Mouse (Mus musculus): Measurements from ENCODE around the gene Cdc14a.
A peak's percentile ranks its signal among the peaks of the same experiment; 100 is the strongest.
"Not testable (repeated sequence)": the region's sequence is repeated elsewhere in the genome, so short reads cannot be mapped to it uniquely, and the experiment has no call there.

The Cdc14a gene

GRCm38 (mm10) chr3:116366125-116366524, 57.7 kb downstream of the Cdc14a start:
- DNase-seq: no peak

DNA sequence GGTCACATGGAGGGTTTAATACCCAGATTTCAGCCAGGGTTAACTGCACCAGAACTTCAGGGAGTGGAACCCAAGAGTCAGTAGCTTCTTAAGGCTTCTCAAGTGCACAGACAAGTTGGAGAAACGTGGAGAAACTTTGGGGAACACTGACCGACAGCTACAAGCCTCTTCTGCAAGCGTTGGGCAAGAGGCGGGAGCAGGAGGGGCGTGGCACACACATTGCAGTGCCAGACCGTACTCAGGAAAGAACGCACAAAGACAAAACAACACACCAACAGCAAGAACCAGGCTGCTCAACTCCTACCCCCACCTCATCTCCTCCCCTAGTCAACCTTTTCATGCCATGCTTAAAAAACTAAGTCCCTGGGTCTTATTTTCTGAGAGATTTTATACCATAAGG, 61.9 kb downstream of the Cdc14a start:
- no peak for DNase-seq

DNA sequence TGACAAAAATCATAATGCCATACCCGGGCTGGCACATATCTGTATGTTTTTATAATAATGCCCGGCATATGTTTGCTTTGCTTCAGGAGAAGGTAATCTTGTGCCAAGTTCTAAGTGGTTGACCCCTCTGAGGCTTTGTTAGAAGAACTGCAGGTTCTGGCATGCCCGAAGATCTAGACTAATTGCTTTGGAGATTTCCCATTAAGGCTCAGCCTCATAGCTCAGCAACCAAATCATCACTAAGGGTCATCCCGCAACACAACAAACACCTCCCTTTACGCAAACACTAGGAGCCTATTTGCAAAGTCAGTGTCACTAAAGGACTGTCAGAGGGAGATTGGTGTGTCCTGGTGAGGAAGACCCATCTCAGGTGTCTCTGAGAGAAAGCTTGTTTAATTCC, 62.7 kb downstream of the Cdc14a start:
- DNase-seq: no peak

GRCm38 (mm10) chr3:116357866-116358265, 66.0 kb downstream of the Cdc14a start:
- DNase-seq: no peak

DNA sequence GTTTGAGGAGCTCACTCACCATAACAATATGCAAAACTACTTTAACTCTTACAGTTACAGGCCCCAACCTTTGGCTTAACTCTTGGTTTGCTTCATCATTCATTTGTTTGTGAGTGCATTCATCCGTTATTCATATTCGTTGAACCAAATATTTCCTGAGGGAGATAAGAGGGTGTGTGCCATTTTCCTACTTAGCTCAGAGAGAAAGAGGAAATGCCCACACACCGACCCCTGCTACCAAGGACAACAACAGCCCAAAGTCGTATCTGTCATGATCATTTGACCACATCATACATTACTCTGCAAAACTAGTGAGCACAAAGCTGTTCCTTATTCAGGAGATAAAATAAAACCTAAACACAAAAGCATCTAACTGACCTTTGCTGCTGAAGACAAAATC, 66.7 kb downstream of the Cdc14a start:
- DNase-seq: no peak

DNA sequence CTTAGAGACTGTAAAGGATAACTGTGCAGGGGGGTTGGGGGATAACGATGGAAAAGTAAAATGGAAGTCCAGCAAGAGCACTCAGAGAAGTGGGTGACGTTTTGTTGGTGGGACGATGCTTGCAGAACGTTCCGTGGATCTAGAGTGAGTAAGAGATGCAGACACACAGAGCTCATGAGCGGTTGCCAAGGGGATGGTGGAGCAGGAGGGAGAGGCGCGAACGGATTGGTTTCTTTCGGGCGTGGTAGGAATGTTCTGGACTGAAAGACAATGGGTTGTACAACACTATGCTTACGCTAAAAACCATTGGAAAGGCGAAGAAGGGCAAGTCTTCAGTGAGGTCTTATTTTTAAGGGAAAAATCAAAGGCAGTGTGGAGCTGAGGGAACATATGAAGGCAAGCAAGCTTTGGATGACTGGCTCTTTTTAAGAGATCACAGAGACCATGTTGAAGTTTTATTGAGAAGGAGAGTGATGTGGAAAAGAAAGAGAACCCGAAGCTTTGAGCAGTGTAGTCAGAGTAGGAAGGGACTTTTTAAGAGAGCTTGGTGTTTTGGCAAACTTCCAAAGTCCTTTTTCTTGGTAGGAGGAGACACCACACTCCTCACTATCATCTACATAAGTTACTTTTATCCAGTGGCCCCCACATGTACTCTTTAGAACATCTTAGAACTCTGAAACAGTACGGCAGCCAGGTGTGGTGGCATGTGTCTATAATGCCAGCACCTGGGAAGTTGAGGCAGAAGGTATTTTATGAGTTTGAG, 68.6 kb downstream of the Cdc14a start:
- no peak for DNase-seq

- DNase-seq: no peak
Measured at GRCm38 (mm10) chr3:116352486-116352885, 71.3 kb downstream of the Cdc14a start.

DNA sequence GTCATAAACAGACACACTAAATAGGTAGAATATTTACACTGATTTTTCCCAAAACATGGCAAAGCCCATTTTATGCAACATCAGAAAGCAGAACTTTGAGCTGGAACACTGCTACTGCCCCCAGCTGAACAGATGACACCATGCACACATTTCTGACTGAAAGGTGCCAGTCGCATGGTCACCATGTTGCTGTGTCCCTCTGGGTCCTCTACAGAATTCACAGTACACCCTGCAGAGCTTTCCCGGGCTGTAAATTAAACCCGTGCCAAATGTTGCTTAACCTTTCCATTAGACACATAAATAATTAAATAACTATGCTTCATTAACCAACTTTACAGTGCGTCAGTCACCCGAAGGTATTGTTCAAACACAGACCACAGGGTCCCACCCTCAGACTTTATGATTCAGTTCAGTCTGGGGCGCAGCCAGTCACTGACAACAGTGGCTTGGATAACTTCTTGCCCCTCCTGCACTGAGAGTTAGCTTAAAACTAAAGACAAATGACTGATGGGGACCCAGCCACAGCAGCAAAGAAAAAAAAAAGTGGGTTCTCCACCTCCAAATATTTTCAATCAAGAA, 73.4 kb downstream of the Cdc14a start:
- no peak for DNase-seq

DNA sequence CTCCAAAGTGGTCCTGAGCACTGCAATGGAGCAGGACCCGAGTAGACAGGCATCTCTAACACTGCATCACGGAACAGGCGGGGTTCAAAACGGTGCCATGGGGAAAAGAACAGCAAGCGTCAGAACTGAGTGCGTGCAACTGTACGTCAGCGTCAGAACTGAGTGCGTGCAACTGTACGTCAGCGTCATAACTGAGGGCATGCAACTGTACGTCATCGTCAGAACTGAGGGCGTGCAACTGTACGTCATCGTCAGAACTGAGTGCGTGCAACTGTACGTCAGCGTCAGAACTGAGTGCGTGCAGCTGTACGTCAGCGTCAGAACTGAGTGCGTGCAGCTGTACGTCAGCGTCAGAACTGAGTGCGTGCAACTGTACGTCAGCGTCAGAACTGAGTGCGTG, 76.3 kb downstream of the Cdc14a start:
- DNase-seq: not testable (repeated sequence)

- DNase-seq: no peak
Measured at GRCm38 (mm10) chr3:116345245-116345644, 78.6 kb downstream of the Cdc14a start.

GRCm38 (mm10) chr3:116342251-116342650, 81.6 kb downstream of the Cdc14a start:
- DNase-seq: no peak

- DNase-seq: peak; percentile 57
Measured at GRCm38 (mm10) chr3:116340950-116341624, 82.7 kb downstream of the Cdc14a start.

GRCm38 (mm10) chr3:116340281-116340680, 83.6 kb downstream of the Cdc14a start:
- no peak for DNase-seq

DNA sequence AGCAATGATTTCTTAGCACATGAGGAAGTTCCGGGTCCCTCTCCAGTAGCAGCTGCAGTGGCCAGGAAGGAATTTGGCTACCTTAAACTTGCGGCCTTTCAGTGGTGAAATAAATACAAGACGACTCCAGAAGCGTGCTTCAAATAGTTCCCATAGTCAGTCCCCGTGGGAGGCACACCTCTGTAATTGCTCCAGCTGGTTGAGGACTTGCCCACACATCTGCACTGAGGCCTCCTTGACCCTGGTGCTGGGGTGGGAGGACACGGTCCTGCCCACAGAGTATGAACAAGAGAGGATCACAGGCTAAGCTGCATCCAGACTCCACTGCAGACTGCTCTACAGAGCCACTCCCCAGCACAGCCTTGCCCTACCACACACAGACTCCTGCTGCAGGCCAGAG, 85.2 kb downstream of the Cdc14a start:
- no peak for DNase-seq

GRCm38 (mm10) chr3:116337840-116338239, 86.0 kb downstream of the Cdc14a start:
- DNase-seq: no peak

DNA sequence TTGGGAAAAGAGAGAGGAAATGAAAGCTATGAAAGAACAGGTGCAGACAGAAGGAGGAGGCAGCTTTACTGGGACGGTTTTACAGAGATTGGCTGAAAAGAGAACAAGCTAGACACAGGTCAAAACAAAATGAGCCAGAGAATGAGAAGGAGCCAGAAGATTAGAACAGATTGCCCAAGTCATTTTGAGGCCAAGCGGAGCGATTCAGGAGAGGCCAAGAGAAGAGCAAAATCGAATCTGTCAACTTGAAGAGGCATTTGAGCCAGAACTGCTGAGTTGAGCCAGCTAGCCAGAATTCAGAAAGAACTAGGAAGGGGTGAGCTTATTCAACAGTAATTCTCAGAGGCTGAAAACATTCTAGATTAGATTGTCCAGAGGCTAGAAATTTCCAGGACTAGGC, 88.8 kb downstream of the Cdc14a start:
- DNase-seq: no peak

- DNase-seq: no peak
Measured at GRCm38 (mm10) chr3:116333711-116334110, 90.1 kb downstream of the Cdc14a start.

GRCm38 (mm10) chr3:116333229-116333628, 90.6 kb downstream of the Cdc14a start:
- no peak for DNase-seq

DNA sequence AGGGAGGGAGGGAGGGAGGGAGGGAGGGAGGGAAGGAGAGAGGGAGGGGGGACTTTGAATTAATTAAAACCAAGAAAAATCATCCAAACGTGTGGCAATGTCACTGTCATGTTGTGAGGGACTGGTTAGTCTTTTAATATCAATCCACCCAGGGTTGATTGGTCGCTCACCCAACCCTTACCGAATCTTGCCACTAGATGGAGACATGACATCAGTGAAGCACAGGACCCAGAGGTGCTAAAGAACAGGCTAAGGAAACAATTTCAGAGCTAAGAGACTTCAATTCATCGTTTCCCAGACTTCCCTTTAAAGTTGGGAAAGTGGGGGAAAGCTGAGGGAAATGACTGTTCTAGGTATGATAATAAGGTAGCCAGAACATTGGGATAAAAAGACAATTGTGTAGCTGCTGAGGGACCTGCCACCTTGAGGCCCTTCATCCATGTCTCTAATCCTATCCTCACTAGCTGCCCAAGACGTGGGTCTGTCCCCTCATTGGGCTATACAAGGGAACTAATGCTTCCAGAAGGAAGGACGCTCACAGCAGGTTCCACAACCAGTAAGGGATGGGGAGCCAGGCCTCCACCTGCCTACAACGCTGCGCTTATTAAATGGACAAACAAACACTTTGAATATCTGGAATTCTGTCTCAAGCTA, 91.9 kb downstream of the Cdc14a start:
- DNase-seq: peak; percentile 59

GRCm38 (mm10) chr3:116329976-116330375, 93.9 kb downstream of the Cdc14a start:
- no peak for DNase-seq

GRCm38 (mm10) chr3:116329023-116329762, 94.6 kb downstream of the Cdc14a start:
- DNase-seq: no peak

GRCm38 (mm10) chr3:116327616-116328004, 96.2 kb downstream of the Cdc14a start:
- DNase-seq: no peak
